Mouse (Mus musculus) stomach, postnatal 0 days (tissue): Measurements from ENCODE around the gene Dst.

Experiments
- CTCF ChIP-seq: IDR thresholded peaks from 2 replicates; pipeline ENCODE4 v1.5.1; 2016; ENCODE audit warnings: antibody characterized with exemption, low read depth, mild to moderate bottlenecking, moderate library complexity
- EP300 ChIP-seq: optimal IDR thresholded peaks from 2 replicates; pipeline ENCODE3; 2016; ENCODE audit warnings: antibody characterized with exemption

DNA sequence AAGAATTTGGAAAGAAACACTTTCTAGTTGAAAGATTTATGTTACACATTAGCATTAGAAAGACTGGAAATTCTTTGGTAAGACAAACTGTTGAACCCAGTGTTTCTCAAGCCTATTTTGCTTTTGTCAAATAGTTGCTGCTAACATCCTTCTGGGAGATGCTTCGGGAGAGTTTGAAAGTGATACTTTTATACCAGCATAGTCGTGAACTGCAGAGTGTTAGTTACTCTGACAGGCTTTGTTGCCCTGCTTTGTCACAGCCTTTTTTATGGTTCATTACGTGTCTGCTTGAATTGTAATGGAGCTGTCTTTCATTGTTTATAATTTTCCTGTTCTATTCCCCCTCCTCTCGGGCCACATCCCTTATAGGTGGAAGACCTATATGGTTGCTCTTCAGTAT, 192.4 kb downstream of the Dst start:
- TF ChIP-seq EP300 = no peak
- TF ChIP-seq CTCF = no peak
